Mouse (Mus musculus) thymus, postnatal 14 days (tissue): Measurements from ENCODE around the gene Zfp791.
"Not testable (repeated sequence)": the region's sequence is repeated elsewhere in the genome, so short reads cannot be mapped to it uniquely, and the experiment has no call there.

ENCODE experiments used
- DNase-seq: peaks from one replicate; pipeline ENCODE4 v3.0.0; 2021

The Zfp791 gene

DNA sequence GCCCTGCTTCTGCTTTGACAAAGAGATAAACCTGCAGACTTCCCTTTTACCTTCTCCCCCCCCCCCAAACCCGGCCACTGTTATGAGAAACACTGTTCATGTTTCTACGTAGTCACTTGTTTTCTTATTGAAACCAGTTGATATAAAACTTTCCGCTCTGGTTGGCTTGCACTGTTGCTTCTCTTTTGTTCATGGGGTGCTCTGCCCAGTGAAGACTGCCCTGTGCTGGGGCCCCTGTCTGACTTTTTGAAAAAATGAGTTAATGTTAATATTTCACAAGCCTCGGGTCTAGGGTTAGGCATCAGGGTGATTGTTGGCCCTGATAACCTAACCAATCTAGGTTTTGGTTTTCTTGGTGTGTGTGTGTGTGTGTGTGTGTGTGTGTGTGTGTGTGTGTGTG is 40.7 kb downstream of the Zfp791 start:
- not testable (repeated sequence) for DNase-seq

DNA sequence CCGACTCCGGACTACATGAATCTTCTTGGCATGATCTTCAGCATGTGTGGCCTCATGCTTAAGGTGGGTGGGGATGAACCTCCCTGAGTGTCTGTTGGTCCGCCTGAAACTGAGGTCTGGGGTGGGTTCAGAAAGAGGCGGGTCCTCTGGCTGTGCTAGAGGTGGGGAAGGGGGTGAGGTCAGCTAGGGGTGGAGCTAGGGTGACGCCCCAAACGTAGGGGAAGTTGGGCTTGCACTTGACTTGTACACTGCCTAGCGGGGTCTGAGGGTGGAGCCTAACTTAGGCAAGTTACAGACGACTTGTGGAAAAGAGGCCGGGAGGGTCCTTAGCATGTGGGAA is 41.7 kb downstream of the Zfp791 start, which contains the start of gene Wdr83:
Gene Wdr83 (minus strand): TSS at position 91 of the 340 bp plus-strand sequence.
- DNase-seq: peak; percentile 82

DNA sequence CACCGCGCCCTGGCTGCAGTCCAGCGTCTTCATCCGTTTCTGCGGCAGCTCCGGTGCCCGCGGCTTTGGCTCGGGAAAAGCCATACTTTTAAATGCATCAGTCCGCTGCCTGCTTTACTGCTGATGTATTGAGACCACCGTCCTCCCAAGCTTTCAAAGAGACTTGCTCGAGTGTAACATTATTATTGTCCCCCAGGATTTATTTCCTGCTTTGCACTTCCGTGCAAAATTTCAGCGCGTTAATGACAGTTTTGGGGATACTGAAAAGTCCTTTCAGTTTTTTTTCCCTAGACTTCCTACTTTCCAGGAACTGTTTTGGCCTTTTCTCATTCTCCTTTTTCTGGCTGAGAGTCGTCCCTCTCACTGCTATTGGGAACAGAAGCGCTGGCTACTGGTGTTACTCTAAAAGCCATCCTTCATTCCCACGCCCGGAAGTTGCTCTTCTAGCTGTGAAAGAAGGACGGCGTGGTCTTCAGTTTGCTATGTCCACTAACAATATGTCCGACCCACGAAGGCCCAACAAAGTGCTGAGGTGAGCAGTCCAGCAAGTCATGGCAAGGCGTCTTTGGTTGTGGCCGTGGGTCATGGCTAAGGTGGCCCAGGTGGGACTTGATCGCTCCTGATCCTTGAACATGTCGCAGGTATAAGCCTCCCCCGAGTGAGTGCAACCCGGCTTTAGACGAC is 42.2 kb downstream of the Zfp791 start, which contains the start of gene Wdr83os:
Gene Wdr83os (plus strand): TSS at position 209 of the 684 bp plus-strand sequence.
- DNase-seq: peak; percentile 57

DNA sequence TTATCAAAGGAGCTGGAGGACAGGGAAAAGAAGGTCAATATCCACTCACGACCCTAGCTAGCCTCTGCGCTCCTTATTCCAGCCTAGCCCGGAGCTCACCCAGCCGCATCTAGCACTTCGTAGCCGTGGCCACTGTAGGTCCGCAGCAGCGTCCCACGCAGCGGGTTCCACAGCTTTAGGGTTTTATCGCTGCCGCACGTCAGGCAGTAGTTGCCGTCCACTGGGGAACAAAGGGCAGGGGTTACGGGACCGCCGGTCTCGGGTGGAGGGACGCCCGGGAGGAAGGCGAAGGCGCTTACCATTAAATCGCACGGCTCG is 42.7 kb downstream of the Zfp791 start:
- DNase-seq: no peak

DNA sequence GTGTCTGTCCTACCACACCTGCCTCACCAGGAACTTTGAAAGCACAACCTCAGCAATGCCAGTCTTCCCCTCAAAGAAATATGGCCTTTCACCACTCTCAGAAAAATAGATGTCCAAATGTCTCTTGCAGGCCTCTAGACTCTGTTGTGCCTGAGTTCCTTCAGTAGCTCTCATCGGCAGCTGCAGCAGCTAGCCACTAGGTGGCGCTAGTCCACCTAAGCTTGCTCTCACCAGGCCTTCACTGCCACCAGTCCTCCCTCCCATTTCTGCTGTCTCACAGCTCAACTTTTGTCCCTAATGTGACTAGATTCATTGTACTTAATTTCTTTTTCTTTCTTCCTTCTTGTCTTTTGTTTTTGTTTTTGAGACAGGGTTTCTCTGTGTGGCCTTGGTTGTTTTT is 45.9 kb downstream of the Zfp791 start:
- peak; percentile 79 for DNase-seq

DNA sequence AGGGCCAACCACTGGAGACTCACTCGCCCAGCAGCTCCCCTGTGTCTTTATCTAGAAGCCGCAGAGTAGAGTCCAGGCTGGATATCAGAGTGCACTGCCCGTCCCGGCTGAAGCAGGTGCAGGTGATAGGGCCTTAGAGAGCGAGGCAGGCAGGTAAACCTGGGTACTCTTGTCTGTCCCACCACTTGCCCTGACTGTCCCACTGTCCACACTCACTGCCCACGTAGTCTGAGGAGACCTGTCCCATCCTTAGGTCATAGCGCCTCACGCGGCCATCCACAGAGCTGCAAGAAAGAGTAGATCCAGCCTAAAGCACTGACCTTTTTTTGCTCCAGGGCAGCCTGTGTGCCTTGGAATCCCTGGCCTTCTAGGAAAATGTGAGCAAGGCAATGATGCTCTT is 46.9 kb downstream of the Zfp791 start:
- DNase-seq: no peak

DNA sequence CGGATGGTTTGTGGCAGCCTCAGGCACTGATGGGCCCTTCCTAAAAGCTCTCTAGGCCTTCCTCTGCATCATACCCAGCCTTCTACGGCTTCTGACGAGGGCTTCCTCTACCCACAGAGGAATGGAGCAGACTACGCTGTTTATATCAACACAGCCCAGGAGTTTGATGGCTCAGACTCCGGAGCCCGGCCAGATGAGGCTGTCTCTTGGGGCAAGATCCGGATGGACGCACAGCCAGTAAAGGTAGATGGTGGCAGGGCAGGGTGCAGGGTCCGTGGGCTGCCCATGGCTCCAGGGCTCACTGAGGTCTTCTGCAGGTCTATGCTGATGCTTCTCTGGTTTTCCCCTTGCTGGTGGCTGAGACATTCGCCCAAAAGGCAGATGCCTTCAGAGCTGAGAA is 48.3 kb downstream of the Zfp791 start:
- no peak for DNase-seq

DNA sequence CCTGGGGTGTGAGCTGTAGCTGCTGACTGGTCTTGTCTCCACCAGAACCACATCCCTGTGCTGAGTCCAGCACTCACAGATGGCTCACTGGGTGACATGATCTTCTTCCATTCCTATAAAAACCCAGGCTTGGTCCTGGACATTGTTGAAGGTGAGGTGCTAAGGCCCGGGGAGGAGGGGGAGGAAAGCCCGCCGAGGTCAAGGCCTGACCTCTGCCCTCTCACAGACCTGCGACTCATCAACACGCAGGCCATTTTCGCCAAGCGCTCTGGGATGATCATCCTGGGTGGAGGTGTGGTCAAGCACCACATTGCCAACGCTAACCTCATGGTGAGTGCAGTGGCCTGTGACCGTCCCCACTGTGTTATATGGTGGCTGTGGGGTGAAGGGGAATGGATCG is 48.7 kb downstream of the Zfp791 start:
- no peak for DNase-seq

DNA sequence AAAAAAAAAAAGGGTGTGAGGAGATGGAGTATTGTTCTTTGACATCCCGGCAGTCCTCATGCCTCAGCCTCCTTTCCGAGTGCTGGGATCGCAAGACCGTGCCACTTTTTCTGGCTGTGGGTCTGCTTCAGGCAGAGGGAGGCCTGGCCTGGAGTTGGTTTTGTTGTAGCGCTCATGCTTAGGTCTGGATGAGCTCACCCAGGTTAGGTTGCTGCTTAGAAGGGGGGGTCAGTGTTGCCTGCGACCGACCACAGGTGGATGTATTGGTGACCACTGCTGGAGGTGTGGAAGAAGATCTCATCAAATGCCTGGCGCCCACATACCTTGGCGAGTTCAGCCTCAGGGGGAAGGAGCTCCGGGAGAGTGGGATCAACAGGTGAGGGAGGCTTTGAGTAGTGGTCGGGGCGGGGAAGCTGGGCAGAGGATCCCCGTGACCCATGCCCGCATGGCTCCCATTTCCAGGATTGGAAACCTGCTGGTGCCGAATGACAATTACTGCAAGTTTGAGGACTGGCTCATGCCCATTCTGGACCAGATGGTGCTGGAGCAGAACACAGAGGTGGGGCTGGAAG is 49.8 kb downstream of the Zfp791 start:
- no peak for DNase-seq

DNA sequence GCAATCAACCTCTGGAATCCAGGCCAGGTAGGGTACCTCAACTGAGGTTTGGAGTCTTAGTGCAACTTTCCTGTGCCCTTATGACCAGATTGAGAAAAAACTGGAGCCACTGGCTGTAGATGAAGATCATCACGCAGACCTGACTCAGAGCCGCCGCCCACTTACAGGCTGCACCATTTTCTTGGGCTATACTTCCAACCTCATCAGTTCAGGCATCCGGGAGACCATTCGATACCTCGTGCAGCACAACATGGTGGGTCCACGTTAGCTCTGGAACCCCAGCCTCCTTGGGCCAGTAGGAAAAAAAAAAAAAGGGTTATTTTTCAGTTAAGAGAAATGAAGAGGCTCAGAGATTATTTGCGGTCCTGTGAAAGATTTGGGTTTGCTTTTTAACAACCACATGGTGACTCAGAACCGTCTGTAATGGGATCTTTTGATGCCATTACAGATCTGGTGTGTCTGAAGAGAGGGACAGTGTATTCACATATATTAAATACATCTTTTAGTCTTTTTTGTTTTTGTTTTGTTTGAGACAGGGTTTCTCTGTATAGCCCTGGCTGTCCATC is 50.4 kb downstream of the Zfp791 start:
- no peak for DNase-seq

DNA sequence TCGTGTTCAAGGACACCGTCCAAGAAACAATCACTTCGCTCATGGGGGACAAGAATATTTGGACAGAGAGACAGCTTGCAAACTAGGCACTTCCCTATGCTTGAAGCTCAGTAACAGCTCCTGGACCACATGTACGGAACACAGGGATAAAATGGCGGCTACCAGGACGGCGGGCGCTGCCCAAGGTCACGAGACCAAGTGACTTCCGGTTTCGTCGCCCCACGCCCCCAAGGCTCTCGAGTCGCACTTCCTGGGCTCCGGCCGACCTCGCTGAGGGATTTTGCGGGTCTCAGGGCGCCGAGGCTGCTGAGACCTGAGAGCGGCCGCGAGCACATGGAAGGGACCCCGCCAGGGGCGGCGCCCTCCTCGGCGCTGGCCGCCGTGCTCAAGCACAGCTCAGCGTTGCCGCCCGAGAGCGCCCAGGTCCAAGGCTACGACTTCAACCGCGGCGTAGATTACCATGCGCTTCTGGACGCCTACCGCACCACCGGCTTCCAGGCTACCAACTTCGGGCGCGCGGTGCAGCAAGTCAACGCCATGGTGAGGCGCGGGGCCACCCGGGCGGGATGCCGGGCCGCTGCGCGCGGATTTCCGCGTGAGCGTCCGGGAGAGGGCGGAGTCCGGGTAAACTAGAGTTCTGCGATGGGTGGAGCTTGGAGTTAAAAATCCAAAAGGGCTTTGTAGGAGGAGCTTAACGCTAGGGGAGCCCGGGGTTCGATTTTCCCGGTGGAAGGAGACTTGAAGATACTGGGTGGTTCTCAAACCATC is 51.2 kb downstream of the Zfp791 start, which contains the start of gene Dhps:
Gene Dhps (plus strand): TSS at position 244 of the 768 bp plus-strand sequence.
- peak; percentile 91 for DNase-seq

DNA sequence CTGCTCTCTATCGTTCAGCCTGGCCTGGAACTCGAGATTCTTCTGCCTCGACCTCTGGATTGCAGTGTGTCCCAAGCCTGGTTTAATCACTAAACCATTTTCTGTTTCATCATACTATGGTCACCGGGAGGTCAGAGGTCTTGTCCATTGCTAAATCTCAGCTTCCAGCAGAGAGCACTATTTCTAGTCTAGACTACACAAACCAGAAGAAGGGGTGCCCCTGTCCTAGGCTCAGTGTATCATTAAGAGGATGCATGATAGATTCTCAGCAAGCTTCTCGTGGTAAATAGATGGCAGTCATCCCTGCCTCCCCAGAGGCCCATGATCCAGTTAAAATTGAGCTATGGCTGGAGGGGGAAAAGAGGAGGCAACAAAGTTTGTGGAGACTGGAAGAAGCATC is 51.9 kb downstream of the Zfp791 start:
- peak; percentile 14 for DNase-seq

DNA sequence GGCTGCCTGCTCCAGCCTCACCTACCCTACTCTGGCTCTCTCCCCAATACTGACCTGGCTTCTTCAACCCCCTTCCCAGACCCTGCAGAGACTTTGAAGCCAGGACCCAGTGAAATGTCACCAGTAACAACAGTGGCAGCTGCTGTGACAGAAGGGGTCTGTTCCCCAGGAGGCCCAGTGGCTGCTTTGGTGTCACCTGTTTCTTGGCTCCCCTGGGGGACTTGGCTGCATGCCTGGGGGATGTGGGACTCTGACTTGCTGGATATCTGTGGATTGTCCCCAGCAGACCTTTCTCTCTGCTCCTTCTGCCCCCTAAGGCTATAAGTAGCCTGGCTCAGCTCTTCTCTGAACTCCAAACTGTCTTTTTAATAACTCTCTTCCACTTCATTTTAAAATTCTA is 54.9 kb downstream of the Zfp791 start, which contains the start of gene Gm5741:
Gene Gm5741 (minus strand): TSS at position 1 of the 400 bp plus-strand sequence.
- peak; percentile 2 for DNase-seq

DNA sequence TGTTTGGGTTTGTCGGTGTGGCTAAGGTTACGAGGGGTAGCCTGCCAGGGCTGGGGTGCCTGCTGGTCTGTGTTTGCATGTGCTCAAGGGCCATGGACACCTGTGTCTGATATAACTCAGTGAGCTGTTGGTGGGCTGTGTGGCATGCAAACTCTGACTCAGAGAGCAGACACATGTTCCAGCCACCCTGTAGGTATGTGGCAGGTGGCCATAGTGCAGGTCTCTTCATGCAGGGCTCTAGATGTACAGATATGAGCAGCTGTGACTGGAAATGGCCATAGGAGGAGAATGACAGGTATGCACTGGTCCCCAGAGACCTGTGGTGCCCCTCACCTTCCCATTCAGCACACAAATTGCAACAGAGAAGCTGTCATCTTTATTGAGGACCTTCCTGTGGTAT is 55.7 kb downstream of the Zfp791 start:
- no peak for DNase-seq

DNA sequence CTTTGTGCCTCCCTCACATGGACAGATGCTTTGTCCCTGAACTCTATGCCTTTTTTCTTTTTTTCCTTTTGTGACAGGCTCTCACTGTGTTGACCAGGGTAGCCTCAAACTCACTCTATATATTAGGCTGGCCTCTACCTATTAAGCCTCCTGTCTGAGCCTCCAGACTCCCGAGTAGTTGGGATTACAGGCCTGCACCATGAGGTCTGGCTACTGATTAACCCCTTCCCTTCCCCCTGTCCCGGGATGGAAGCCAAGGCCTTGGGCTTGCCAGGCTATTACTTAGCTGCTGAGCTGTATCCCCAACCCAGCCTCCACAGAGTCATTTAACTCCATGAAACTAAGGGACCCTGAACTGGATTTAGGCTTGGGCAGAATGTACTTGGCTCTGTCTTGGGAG is 57.7 kb downstream of the Zfp791 start:
- no peak for DNase-seq

DNA sequence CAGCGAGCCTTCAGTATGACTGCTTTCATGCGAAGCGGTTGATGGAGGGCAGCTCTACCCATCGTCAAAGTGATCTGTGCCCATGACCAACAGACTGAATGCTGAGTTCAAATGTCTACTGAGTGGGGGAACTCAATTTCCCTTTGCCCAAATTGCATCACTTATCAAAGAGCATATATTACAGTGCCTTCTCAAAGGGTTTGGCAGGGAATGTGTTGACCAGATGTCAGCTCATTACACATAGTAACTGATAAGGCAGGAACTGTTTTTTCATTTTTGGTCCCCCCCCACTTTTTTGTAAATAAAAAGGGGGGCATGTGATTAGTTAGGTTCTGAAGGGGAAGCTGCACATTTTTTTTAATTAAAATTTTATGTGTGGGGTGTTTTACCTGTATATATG is 60.3 kb downstream of the Zfp791 start:
- no peak for DNase-seq

DNA sequence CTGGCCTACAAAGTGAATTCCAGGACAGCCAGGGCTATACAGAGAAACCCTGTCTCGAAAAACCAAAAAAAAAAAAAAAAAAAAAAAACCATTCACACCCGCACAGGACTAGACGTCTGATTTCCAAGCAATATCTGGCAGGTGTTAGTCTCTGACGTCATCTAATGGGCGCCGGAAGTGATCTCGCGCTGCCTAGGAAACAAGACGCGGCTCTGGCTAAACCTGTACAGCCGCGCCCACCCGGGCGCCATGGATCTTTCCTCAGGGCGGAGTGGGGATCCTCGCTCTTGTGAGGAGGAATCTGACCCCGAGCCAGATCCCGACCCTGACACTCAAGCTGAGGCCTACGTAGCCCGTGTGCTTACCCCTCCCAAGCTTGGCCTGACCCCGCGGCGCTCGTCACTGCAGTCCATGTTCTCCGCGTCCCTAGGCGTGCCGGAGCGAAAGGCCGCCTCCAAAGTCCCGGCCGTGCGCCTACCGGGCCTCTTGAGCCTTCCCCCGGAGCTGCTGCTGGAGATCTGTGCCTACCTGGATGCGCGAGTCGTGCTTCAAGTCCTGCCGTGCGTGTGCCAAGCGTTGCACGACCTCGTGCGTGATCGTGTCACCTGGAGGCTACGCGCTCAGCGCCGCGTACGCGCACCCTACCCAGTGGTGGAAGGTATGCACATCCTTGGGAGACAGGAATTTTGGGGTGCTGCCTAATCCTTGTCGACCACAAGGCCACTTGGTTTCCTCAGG is 62.8 kb downstream of the Zfp791 start, which contains the start of gene Fbxw9:
Gene Fbxw9 (plus strand): TSS at position 177 of the 738 bp plus-strand sequence.
- peak; percentile 89 for DNase-seq
